Mouse (Mus musculus): ENCODE results near the gene Fnbp1. TPM values are rescaled to one million over a fixed set of nuclear protein-coding genes. Genes with fewer than 3 reads are reported as not detected.

The Fnbp1 gene
- polyA plus RNA-seq, 1 experiment: 126 TPM

GRCm38 (mm10) chr2:31017625-31018317, 124.0 kb downstream of the Fnbp1 start:
- TF ChIP-seq POLR2A (IDR thresholded peaks at IDR 0.05; ENCODE audit: extremely low read depth, insufficient read depth, low read length) (no peak), CTCF (IDR thresholded peaks at IDR 0.05; ENCODE audit: extremely low read depth, insufficient read depth, low read length) (no peak)
- H3K27ac ChIP-seq (ENCODE audit: insufficient read depth, low read length): no peak overlapping the region
- H3K4me3 ChIP-seq (ENCODE audit: insufficient read depth, low read length): no peak overlapping the region
- no peaks in the 10 kb centered on the region for H3K4me1 ChIP-seq (ENCODE audit: control insufficient read depth, insufficient read depth, low read length)

DNA sequence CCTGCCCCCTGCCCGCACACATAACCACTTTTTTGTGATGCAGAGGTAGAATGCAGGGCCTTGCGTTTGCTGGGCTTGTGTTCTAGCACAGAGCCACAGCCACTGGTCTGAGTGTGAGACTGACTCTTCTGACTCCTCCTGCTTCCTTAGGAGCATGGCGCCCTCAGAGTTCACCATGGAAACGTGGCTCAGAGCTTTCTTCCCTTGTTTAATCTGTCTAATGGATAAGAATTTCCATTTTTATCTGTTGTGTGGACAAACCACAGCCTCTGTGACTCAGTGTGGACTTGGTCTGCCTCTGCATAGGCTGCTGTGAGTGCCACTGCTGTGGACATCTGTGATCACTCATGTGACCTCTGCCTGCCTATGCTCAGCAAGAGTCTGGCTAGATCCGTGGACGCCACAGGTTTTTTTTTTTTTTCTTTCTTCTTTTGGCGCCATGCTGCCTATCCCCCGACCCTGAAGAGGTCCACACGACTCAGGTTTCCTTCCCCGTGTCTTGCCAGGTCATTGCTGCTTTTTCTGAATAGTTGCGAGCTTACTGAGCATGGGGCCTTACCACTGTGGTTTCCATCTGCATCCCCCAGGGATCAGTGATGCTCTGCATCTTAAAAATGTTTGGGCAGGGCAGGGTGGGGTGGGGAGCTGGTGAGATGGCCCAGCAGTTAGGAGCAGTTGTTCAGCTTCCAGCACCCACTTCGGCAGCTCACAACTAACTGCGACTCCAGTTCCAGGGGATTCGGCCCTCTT, 128.3 kb downstream of the Fnbp1 start:
- H3K4me1 ChIP-seq (ENCODE audit: control insufficient read depth, insufficient read depth, low read length): no peaks in the 10 kb centered on the region
- H3K27ac ChIP-seq (ENCODE audit: insufficient read depth, low read length): no peak overlapping the region
- no peak for TF ChIP-seq CTCF (IDR thresholded peaks at IDR 0.05; ENCODE audit: extremely low read depth, insufficient read depth, low read length)
- no peak overlapping the region for H3K4me3 ChIP-seq (ENCODE audit: insufficient read depth, low read length)

DNA sequence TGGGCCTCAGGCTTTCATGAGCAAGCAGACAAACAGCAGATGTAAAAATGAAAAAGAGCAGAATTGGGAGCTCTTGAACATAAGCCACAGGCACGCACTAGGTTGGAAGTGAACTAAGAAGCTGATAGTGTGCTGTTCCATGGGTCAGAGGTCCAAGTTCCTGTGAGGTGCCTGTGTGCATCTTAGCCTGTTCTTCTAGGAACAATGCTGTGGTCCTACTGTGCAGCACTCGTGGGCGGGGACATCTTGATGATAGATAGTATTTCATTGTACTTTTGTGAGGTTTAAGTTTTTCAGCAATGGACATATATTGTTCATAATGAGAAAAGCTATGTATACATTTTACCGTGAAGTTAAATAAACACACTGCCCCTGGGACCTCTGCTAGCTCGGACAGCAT, 134.6 kb downstream of the Fnbp1 start:
- H3K4me3 ChIP-seq (ENCODE audit: insufficient read depth, low read length): no peak overlapping the region
- H3K4me1 ChIP-seq (ENCODE audit: control insufficient read depth, insufficient read depth, low read length): no peaks in the 10 kb centered on the region
- no peak overlapping the region for H3K27ac ChIP-seq (ENCODE audit: insufficient read depth, low read length)
- TF ChIP-seq POLR2A (IDR thresholded peaks at IDR 0.05; ENCODE audit: extremely low read depth, insufficient read depth, low read length) (no peak), CTCF (IDR thresholded peaks at IDR 0.05; ENCODE audit: extremely low read depth, insufficient read depth, low read length) (no peak)

GRCm38 (mm10) chr2:31006434-31006833, 135.4 kb downstream of the Fnbp1 start:
- H3K4me1 ChIP-seq (ENCODE audit: control insufficient read depth, insufficient read depth, low read length): no peaks in the 10 kb centered on the region
- no peak overlapping the region for H3K27ac ChIP-seq (ENCODE audit: insufficient read depth, low read length)
- no peak overlapping the region for H3K4me3 ChIP-seq (ENCODE audit: insufficient read depth, low read length)
- TF ChIP-seq POLR2A (IDR thresholded peaks at IDR 0.05; ENCODE audit: extremely low read depth, insufficient read depth, low read length) (no peak), CTCF (IDR thresholded peaks at IDR 0.05; ENCODE audit: extremely low read depth, insufficient read depth, low read length) (no peak)

DNA sequence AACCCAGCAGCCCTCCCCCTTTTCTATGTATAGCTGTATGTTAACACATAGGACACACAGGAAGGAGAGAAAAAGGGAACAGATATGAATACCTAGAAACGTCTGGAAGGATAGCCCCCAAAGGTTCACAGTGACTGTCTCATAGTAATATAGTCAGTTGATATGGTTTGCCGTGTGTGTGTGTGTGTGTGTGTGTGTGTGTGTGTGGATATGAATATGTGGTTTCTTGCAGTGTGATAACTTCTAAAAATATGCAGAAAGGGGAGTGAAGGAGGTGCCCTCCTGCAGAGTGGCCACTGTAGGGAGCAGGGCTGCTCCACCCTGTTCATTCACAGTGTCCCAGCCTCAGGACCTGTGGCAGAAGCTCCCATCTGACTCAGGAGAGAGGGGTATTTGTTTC, 136.4 kb downstream of the Fnbp1 start:
- TF ChIP-seq POLR2A (IDR thresholded peaks at IDR 0.05; ENCODE audit: extremely low read depth, insufficient read depth, low read length) (no peak), CTCF (IDR thresholded peaks at IDR 0.05; ENCODE audit: extremely low read depth, insufficient read depth, low read length) (no peak)
- no peak overlapping the region for H3K27ac ChIP-seq (ENCODE audit: insufficient read depth, low read length)
- no peaks in the 10 kb centered on the region for H3K4me1 ChIP-seq (ENCODE audit: control insufficient read depth, insufficient read depth, low read length)
- no peak overlapping the region for H3K4me3 ChIP-seq (ENCODE audit: insufficient read depth, low read length)

- TF ChIP-seq POLR2A (IDR thresholded peaks at IDR 0.05; ENCODE audit: extremely low read depth, insufficient read depth, low read length): no peak
- no peak for TF ChIP-seq CTCF (IDR thresholded peaks at IDR 0.05; ENCODE audit: extremely low read depth, insufficient read depth, low read length)
- Histone ChIP-seq H3K27ac (ENCODE audit: insufficient read depth, low read length) (no peak overlapping the region), H3K4me1 (ENCODE audit: control insufficient read depth, insufficient read depth, low read length) (no peaks in the 10 kb centered on the region)
Observed at GRCm38 (mm10) chr2:31002857-31003256, 139.0 kb downstream of the Fnbp1 start.

GRCm38 (mm10) chr2:30998443-30999260, 143.2 kb downstream of the Fnbp1 start:
- TF ChIP-seq POLR2A (IDR thresholded peaks at IDR 0.05; ENCODE audit: extremely low read depth, insufficient read depth, low read length) (no peak), CTCF (IDR thresholded peaks at IDR 0.05; ENCODE audit: extremely low read depth, insufficient read depth, low read length) (no peak)
- no peaks in the 10 kb centered on the region for H3K4me1 ChIP-seq (ENCODE audit: control insufficient read depth, insufficient read depth, low read length)

More at GRCm38 (mm10) chr2:31002857-31003256, 139.0 kb downstream of the Fnbp1 start:
- no peak overlapping the region for H3K4me3 ChIP-seq (ENCODE audit: insufficient read depth, low read length)

DNA sequence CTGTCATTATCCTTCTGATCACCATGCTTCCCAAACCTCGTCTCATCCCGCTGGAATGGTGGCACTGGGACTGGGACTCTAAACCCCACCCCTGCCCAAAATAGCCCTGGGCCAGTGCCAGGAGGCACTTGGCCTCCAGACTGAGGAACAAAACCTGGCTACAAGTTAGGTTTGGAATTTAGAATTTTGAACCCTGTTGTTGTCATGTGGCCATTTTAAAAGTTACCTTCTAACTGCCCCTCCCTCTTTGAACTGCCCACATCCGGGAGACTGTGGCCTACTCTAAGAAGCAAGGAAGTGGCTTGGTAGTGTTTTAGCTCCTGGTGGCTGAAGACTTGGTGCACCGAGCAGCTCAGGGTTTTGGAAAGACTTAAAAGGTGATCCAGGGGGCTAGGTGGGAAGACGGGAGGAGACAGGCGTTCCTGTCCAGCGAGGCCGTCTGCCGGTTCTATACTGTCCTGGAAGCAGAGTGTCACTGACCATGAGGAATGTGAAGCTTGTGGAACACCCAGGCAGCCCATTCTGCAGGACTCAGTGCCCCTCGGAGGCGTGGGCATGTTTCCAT, 146.3 kb downstream of the Fnbp1 start:
- Histone ChIP-seq H3K4me1 (ENCODE audit: control insufficient read depth, insufficient read depth, low read length) (no peaks in the 10 kb centered on the region), H3K27ac (ENCODE audit: insufficient read depth, low read length) (no peak overlapping the region), H3K4me3 (ENCODE audit: insufficient read depth, low read length) (no peak overlapping the region)
- no peak for TF ChIP-seq CTCF (IDR thresholded peaks at IDR 0.05; ENCODE audit: extremely low read depth, insufficient read depth, low read length)
- no peak for TF ChIP-seq POLR2A (IDR thresholded peaks at IDR 0.05; ENCODE audit: extremely low read depth, insufficient read depth, low read length)

More at GRCm38 (mm10) chr2:30998443-30999260, 143.2 kb downstream of the Fnbp1 start:
- Histone ChIP-seq H3K27ac (ENCODE audit: insufficient read depth, low read length) (no peak overlapping the region), H3K4me3 (ENCODE audit: insufficient read depth, low read length) (no peak overlapping the region)

DNA sequence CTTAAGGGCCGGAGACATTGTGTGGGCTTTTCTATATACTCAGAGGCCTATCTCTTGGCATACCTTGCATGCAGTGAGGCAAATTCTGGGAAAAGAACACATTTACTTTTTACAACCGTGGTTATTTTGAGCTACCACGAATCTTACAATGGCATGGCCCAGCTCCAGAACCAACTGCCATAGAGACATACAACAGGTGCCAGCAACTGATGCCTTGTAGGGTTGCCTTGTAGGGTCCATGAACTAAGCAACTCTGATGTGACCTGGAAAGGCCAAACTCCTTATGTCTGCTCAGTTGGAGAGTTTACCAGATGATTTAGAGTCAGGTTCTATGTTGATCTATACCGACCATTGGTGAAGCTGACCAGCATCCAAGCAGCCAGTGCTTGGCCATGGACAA, 147.0 kb downstream of the Fnbp1 start:
- TF ChIP-seq CTCF (IDR thresholded peaks at IDR 0.05; ENCODE audit: extremely low read depth, insufficient read depth, low read length): no peak
- TF ChIP-seq POLR2A (IDR thresholded peaks at IDR 0.05; ENCODE audit: extremely low read depth, insufficient read depth, low read length): no peak
- H3K4me3 ChIP-seq (ENCODE audit: insufficient read depth, low read length): no peak overlapping the region
- H3K4me1 ChIP-seq (ENCODE audit: control insufficient read depth, insufficient read depth, low read length): no peaks in the 10 kb centered on the region
- no peak overlapping the region for H3K27ac ChIP-seq (ENCODE audit: insufficient read depth, low read length)

Data from cortical plate, adult 2 months (tissue).